Mouse (Mus musculus): ENCODE results near the gene Otulinl.

DNA sequence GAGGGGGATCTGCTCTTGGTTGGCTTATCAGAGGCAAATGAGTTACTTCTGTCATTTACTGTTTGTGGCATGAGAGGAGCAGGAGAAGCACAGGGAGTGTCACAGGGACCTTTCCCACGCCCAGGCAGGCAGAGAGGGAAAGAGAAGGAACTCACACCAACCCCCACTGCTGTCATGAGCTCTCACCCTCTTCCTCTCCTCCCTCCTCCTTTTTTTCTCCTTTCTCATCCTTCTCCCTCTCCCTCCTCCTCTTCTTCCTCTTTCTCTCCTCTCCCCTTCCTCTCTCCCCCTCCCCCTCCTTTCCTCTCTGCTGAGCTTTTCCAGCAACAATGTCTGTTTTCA is 21.6 kb upstream of the Otulinl start:
- TF ChIP-seq CHD2 (IDR thresholded peaks at IDR 0.05; ENCODE audit: low read depth, low read length), result no peak
- TF ChIP-seq ZC3H11A (IDR thresholded peaks at IDR 0.05; ENCODE audit: borderline replicate concordance, low read depth, low read length), result no peak
- TF ChIP-seq ZNF384 (IDR thresholded peaks at IDR 0.05; ENCODE audit: low read depth, low read length), result no peak
